Mouse (Mus musculus): ENCODE results near the gene Slc17a6.

- TF ChIP-seq POLR2A (IDR thresholded peaks at IDR 0.05; ENCODE audit: control insufficient read depth, low read depth, low read length) (no peak), CTCF (IDR thresholded peaks at IDR 0.05; ENCODE audit: control insufficient read depth, insufficient read depth, insufficient replicate concordance, low read depth, low read length) (no peak)
These were observed 7.4 kb upstream of the Slc17a6 start for GRCm38 (mm10) chr7:51614404-51614803.

Measured in testis, adult 2 months (tissue).